Mouse (Mus musculus) hindbrain, embryonic 10.5 days (tissue): Measurements from ENCODE around the gene Sirt6. TPM values are rescaled to one million over a fixed set of nuclear protein-coding genes. Genes with fewer than 3 reads are reported as not detected.

ENCODE experiments used
- DNase-seq: peaks from one replicate; pipeline ENCODE4 v3.0.0-alpha.2; 2017; ENCODE audit warnings: low spot score
- H3K27ac ChIP-seq: fragments of 300-500 bp; sonication (generic); 2 replicates; pipeline ENCODE4 v1.5.1; 2016; ENCODE audit warnings: mild to moderate bottlenecking, moderate library complexity
- H3K27me3 ChIP-seq: fragments of 300-500 bp; sonication (generic); 2 replicates; pipeline ENCODE4 v1.6.1; 2016; ENCODE audit warnings: mild to moderate bottlenecking; ENCODE audit not compliant: poor library complexity, insufficient read depth, severe bottlenecking
- H3K36me3 ChIP-seq: fragments of 300-500 bp; sonication (generic); 2 replicates; pipeline ENCODE4 v1.6.1; 2016; ENCODE audit warnings: mild to moderate bottlenecking, moderate library complexity
- H3K4me1 ChIP-seq: fragments of 300-500 bp; sonication (generic); replicated peaks from 2 replicates; pipeline ENCODE4 v1.6.1; 2016; ENCODE audit warnings: mild to moderate bottlenecking
- H3K4me3 ChIP-seq: fragments of 300-500 bp; sonication (generic); 2 replicates; pipeline ENCODE4 v1.5.1; 2016; ENCODE audit warnings: mild to moderate bottlenecking, moderate library complexity
- H3K9me3 ChIP-seq: fragments of 300-500 bp; sonication (generic); 2 replicates; pipeline ENCODE4 v1.6.1; 2016; ENCODE audit warnings: mild to moderate bottlenecking, moderate library complexity
- WGBS: fragments of 180-500 bp; shearing (Covaris S2); methylation state at CpG from one replicate; pipeline ENCODE4 v1.1.7; 2016; 5-methylcytosine and 5-hydroxymethylcytosine counted together
- polyA plus RNA-seq: library from polyadenylated mRNA; unstranded; fragments of >200 nt; fragmentation: Nextera tagmentation; extraction: Ambion mirVana; gene quantifications from 2 replicates; pipeline ENCODE4 v1.2.1, GENCODE M21; 2016

Gene Sirt6
- polyA plus RNA-seq, 1 experiment from 2014 or later, result 57.3 TPM

GRCm38 (mm10) chr10:81598871-81599270 is 28.7 kb downstream of the Sirt6 start:
- 53% methylated on average over 6 of the region's 6 CpGs for WGBS
- DNase-seq, result no peak
- no peaks in the 10 kb centered on the region for H3K36me3 ChIP-seq
- H3K27me3 ChIP-seq, result peaks cover 80% of the 10 kb centered on the region
- H3K9me3 ChIP-seq, result no peaks in the 10 kb centered on the region
- H3K4me3 ChIP-seq, result no peak overlapping the region
- peaks cover 73% of the 10 kb centered on the region for H3K4me1 ChIP-seq
- no peak overlapping the region for H3K27ac ChIP-seq

- Histone ChIP-seq H3K36me3 (no peaks in the 10 kb centered on the region), H3K4me3 (no peak overlapping the region), H3K4me1 (peaks cover 73% of the 10 kb centered on the region), H3K27ac (no peak overlapping the region), H3K27me3 (peaks cover 85% of the 10 kb centered on the region), H3K9me3 (no peaks in the 10 kb centered on the region)
- no peak for DNase-seq
- 38% methylated on average over 3 of the region's 3 CpGs for WGBS
Observed at GRCm38 (mm10) chr10:81598342-81598741, 29.3 kb downstream of the Sirt6 start.

DNA sequence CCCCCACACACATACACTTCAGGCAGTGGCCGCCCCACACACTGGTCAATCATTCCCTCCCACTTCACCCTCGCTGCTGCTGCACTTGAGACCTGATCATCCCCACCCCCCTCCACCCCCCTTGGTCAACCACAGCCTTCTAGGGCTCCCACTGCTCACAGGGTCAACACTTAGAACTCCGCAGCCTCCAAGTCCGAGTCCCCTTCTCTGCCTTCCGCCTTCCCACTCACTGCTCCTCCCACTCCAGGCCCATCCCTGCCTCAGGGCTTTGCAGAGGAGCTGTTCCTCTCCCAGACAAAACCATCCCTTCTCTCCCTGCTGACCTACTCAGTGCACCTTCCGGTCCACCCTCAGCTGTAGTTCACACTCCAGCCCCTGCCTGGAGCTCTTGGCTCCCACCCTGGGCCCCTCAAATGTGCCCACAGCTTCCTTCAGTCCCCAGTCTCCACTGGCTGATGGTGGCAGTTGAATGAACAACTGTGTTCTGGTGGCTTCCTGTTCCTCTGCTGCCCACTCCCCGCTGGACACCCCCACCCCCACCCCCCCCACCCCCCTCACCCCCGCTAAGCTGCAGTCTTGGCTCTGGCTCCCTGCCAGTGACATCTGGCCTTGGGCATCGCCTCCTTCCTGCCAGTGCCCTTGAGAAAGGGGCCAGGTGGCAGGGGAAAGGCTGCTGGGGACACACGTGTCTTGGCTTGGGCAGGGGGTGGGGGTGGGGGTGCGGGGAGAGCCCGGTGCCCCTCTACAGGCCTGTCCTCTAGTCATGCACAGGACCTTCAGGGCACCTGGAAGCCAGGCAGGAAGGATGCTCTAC is 30.3 kb downstream of the Sirt6 start:
- Histone ChIP-seq H3K4me1 (peaks cover 64% of the 10 kb centered on the region), H3K4me3 (peak overlapping the region; percentile 40), H3K9me3 (no peaks in the 10 kb centered on the region), H3K36me3 (no peaks in the 10 kb centered on the region), H3K27me3 (peaks cover 93% of the 10 kb centered on the region), H3K27ac (peak overlapping the region; percentile 78)
- WGBS, result 9% methylated on average over 12 of the region's 12 CpGs
- peak; percentile 58 for DNase-seq

- Histone ChIP-seq H3K27me3 (peaks cover 93% of the 10 kb centered on the region), H3K9me3 (no peaks in the 10 kb centered on the region), H3K4me3 (peak overlapping the region; percentile 40), H3K4me1 (peaks cover 59% of the 10 kb centered on the region), H3K27ac (peak overlapping the region; percentile 78), H3K36me3 (no peaks in the 10 kb centered on the region)
- 6% methylated on average over 10 of the region's 10 CpGs for WGBS
- peak; percentile 44 for DNase-seq
Observed at GRCm38 (mm10) chr10:81596611-81597010, 31.0 kb downstream of the Sirt6 start.

DNA sequence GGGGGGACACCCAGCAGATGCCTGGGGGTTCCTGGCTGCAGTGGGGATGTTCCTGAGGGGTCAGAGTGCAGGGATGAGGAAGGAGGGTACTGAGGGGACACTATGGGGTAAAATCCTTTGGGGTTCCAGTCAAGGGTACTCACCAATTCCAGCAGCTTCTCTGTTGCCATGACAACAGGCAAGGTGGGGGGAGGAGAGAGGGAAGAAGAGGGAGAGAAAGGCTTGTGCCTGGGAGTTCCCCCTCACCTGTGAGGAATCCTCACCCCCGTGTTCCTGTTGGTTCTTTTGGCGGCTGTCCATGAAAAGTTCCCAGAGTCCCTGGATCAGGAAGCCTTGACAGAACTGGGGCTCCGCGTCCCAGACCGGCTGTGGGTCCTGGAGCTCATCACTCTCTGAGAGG is 32.0 kb downstream of the Sirt6 start:
- Histone ChIP-seq H3K27ac (0 out of 2 replicates have a peak overlapping the region, but pooled peaks have one; percentile 23), H3K4me1 (peaks cover 49% of the 10 kb centered on the region), H3K36me3 (no peaks in the 10 kb centered on the region), H3K4me3 (no peak overlapping the region; the same call in 1 of the 2 replicates), H3K9me3 (no peaks in the 10 kb centered on the region), H3K27me3 (peaks cover 97% of the 10 kb centered on the region)
- WGBS, result 57% methylated on average over 5 of the region's 5 CpGs
- no peak for DNase-seq

DNA sequence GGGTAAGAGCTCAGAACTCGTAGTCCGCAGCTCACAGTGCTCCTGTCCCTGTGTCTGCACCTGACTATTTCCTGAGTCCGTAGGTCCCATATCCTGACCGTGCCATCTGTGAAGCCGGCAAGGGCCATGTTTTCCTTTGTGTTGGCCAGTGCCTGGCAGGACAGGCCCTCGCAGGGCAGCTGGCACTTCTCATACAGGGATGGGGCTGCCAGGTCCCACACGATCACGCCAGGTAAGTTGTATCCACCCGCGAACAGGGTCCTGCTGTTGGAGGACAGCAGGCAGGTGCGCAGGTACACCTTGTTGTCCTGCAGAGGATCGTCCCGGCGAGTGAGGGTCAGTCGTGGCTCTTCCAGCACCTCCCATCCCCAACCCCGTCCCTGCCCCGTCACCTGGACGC is 33.7 kb downstream of the Sirt6 start:
- Histone ChIP-seq H3K4me3 (no peak overlapping the region), H3K9me3 (no peaks in the 10 kb centered on the region), H3K36me3 (no peaks in the 10 kb centered on the region), H3K27me3 (peaks cover 99% of the 10 kb centered on the region), H3K4me1 (peaks cover 37% of the 10 kb centered on the region), H3K27ac (no peak overlapping the region)
- 77% methylated on average over 18 of the region's 18 CpGs for WGBS
- no peak for DNase-seq

GRCm38 (mm10) chr10:81593223-81593622 is 34.4 kb downstream of the Sirt6 start:
- Histone ChIP-seq H3K4me1 (peaks cover 30% of the 10 kb centered on the region), H3K27me3 (peaks cover 98% of the 10 kb centered on the region), H3K4me3 (no peak overlapping the region), H3K9me3 (no peaks in the 10 kb centered on the region), H3K27ac (no peak overlapping the region), H3K36me3 (0 out of 2 replicates have a peak, but pooled peaks cover 6% of the 10 kb centered on the region)
- no peak for DNase-seq
- 74% methylated on average over 4 of the region's 4 CpGs for WGBS

- H3K27me3 ChIP-seq, result peaks cover 98% of the 10 kb centered on the region
- peaks cover 24% of the 10 kb centered on the region for H3K4me1 ChIP-seq
- no peak for DNase-seq
- no peak overlapping the region for H3K27ac ChIP-seq
- 0 out of 2 replicates have a peak, but pooled peaks cover 12% of the 10 kb centered on the region for H3K36me3 ChIP-seq
- no peak overlapping the region for H3K4me3 ChIP-seq
- WGBS, result 88% methylated on average over 7 of the region's 7 CpGs
- H3K9me3 ChIP-seq, result no peaks in the 10 kb centered on the region
Observed at GRCm38 (mm10) chr10:81592631-81593030, 35.0 kb downstream of the Sirt6 start.

DNA sequence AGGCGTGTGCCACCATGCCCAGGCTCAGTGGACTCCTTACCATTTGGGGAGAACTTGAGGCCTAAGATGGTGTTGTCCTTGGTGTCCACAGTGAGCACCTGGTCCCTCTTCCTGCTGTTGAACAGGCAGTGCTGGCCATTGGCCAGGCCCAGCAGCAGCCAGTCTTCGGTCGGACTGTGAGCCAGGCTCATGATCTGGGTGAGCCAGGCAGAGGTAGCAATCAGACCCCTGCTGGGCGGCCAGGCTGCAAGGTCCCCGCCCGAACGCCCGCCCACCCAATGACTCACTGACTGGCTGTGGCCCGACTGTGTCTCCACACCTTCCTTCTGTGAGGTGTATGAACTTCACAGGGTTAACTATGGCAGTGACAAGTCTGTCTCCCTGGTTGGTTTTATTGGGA is 35.8 kb downstream of the Sirt6 start:
- 77% methylated on average over 9 of the region's 9 CpGs for WGBS
- H3K9me3 ChIP-seq, result no peaks in the 10 kb centered on the region
- 0 out of 2 replicates have a peak, but pooled peaks cover 15% of the 10 kb centered on the region for H3K36me3 ChIP-seq
- no peak overlapping the region for H3K4me3 ChIP-seq
- no peak overlapping the region for H3K27ac ChIP-seq
- H3K27me3 ChIP-seq, result peaks cover 98% of the 10 kb centered on the region
- no peak for DNase-seq
- peaks cover 20% of the 10 kb centered on the region for H3K4me1 ChIP-seq

GRCm38 (mm10) chr10:81588739-81589138 is 38.9 kb downstream of the Sirt6 start:
- Histone ChIP-seq H3K4me3 (no peak overlapping the region), H3K27me3 (peaks cover 92% of the 10 kb centered on the region), H3K4me1 (0 out of 2 replicates have a peak, but pooled peaks cover 5% of the 10 kb centered on the region), H3K27ac (no peak overlapping the region), H3K9me3 (no peaks in the 10 kb centered on the region), H3K36me3 (0 out of 2 replicates have a peak, but pooled peaks cover 17% of the 10 kb centered on the region)
- WGBS, result 70% methylated on average over 7 of the region's 7 CpGs
- DNase-seq, result no peak

- Histone ChIP-seq H3K27ac (peak overlapping the region; percentile 8; the same call in 1 of the 2 replicates), H3K36me3 (0 out of 2 replicates have a peak, but pooled peaks cover 12% of the 10 kb centered on the region), H3K4me3 (no peak overlapping the region), H3K27me3 (peaks cover 94% of the 10 kb centered on the region), H3K9me3 (no peaks in the 10 kb centered on the region), H3K4me1 (peaks cover 43% of the 10 kb centered on the region)
- 45% methylated on average over 6 of the region's 6 CpGs for WGBS
- DNase-seq, result no peak
Observed at GRCm38 (mm10) chr10:81583347-81583746, 44.2 kb downstream of the Sirt6 start.

GRCm38 (mm10) chr10:81580441-81581070 is 47.0 kb downstream of the Sirt6 start:
- no peak for DNase-seq
- Histone ChIP-seq H3K27ac (no peak overlapping the region), H3K9me3 (no peaks in the 10 kb centered on the region), H3K4me1 (peaks cover 47% of the 10 kb centered on the region), H3K27me3 (peaks cover 94% of the 10 kb centered on the region), H3K4me3 (no peak overlapping the region), H3K36me3 (no peaks in the 10 kb centered on the region)
- 49% methylated on average over 25 of the region's 25 CpGs for WGBS

DNA sequence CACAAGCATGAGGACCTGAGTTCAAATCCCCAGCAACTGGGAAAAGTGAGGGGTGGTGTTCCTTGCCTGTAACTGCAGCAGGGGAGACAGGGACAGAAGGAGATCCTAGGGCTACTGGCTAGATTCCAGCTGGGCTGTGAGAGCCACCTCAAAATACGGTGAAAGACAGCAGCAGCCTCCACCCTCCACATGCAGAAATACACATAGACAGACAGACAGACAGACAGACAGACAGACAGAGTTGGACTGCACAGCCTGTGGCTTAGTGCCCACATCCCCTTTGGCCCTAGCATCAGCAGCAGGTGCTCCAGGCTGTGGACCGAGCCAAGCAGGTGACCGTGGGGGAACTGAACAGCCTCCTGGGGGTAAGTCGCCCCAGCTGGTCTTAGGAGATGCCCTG is 47.6 kb downstream of the Sirt6 start:
- 69% methylated on average over 4 of the region's 4 CpGs for WGBS
- no peak overlapping the region for H3K27ac ChIP-seq
- no peaks in the 10 kb centered on the region for H3K36me3 ChIP-seq
- H3K4me3 ChIP-seq, result no peak overlapping the region
- H3K4me1 ChIP-seq, result peaks cover 53% of the 10 kb centered on the region
- DNase-seq, result no peak
- no peaks in the 10 kb centered on the region for H3K9me3 ChIP-seq
- H3K27me3 ChIP-seq, result peaks cover 98% of the 10 kb centered on the region
